In genomic region chr7:122160037-122160436, GRCm38 (mm10) we compare ENCODE assay signal across 8 mouse cellular contexts. TPM values are rescaled to one million over a fixed set of nuclear protein-coding genes. Genes with fewer than 3 reads are reported as not detected.
DNase-seq lines count a peak whose midpoint lies in the region; ATAC-seq and TF ChIP-seq lines count a peak whose summit lies in the region.

No protein-coding gene starts in this region.

- peaks cover 33% of the 10 kb centered on the region for H3K79me2 ChIP-seq in myocyte (ENCODE audit: control insufficient read depth, insufficient read depth)

- TF ChIP-seq POLR2A in bone marrow macrophage, adult 2 months (IDR thresholded peaks at IDR 0.05; ENCODE audit: borderline replicate concordance, low read depth, low read length) = no peak
- no peak for TF ChIP-seq POLR2A in myocyte (IDR thresholded peaks at IDR 0.05; ENCODE audit: insufficient read length, low read depth)

- H3ac ChIP-seq in myocyte (ENCODE audit: control insufficient read depth, insufficient read length) = peak overlapping the region; percentile 25

- peak overlapping the region; percentile 86 for H3K4me2 ChIP-seq in heart, embryonic 11.5 days
- H3K4me2 ChIP-seq in hindbrain, embryonic 16.5 days (ENCODE audit: low read length) = peak overlapping the region; percentile 98
- peak overlapping the region; percentile 82 for H3K4me2 ChIP-seq in myocyte (ENCODE audit: low read depth)

- WGBS in heart, embryonic 11.5 days (ENCODE audit: insufficient replicate concordance) = 2% methylated on average over 12 of the region's 12 CpGs
- WGBS in hindbrain, embryonic 16.5 days = under 1% methylated on average over 12 of the region's 12 CpGs

- DNase-seq in heart, adult 11 months = no peak
- no peak for DNase-seq in gastrocnemius, adult 18-20 months (ENCODE audit: low spot score)
- DNase-seq in adipocyte (ENCODE audit: low spot score) = no peak
- DNase-seq in lung, postnatal 4 days = no peak

- H3K9me3 ChIP-seq in heart, embryonic 11.5 days (replicated peaks; ENCODE audit: control insufficient read depth, low read length) = no peaks in the 10 kb centered on the region
- H3K9me3 ChIP-seq in hindbrain, embryonic 16.5 days (ENCODE audit: control insufficient read depth, low read length) = no peaks in the 10 kb centered on the region

- no peaks in the 10 kb centered on the region for H3K27me3 ChIP-seq in heart, embryonic 11.5 days (ENCODE audit: control insufficient read depth, insufficient read depth, low read length)
- no peaks in the 10 kb centered on the region for H3K27me3 ChIP-seq in hindbrain, embryonic 16.5 days (replicated peaks; ENCODE audit: control insufficient read depth, insufficient read depth, low read length)
- no peaks in the 10 kb centered on the region for H3K27me3 ChIP-seq in myocyte (ENCODE audit: control insufficient read depth, insufficient read depth, insufficient read length)

- H3K4me1 ChIP-seq in heart, embryonic 11.5 days (ENCODE audit: control insufficient read depth, insufficient read depth, low read length) = peaks cover 21% of the 10 kb centered on the region
- H3K4me1 ChIP-seq in bone marrow macrophage, adult 2 months (ENCODE audit: control insufficient read depth, insufficient read depth, low read length) = peaks cover 9% of the 10 kb centered on the region
- H3K4me1 ChIP-seq in hindbrain, embryonic 16.5 days (ENCODE audit: control insufficient read depth, insufficient read depth, low read depth, low read length) = peaks cover 17% of the 10 kb centered on the region

- no peak for ATAC-seq in heart, embryonic 11.5 days (replicated peaks; ENCODE audit: insufficient number of reproducible peaks, low FRiP score, low TSS enrichment)
- ATAC-seq in hindbrain, embryonic 16.5 days = no peak

- H3K27ac ChIP-seq in heart, embryonic 11.5 days (ENCODE audit: low read depth, low read length) = peak overlapping the region; percentile 42
- no peak overlapping the region; the same call in 1 of the 2 replicates for H3K27ac ChIP-seq in bone marrow macrophage, adult 2 months (ENCODE audit: insufficient read depth, low read depth, low read length)
- no peak overlapping the region for H3K27ac ChIP-seq in hindbrain, embryonic 16.5 days (ENCODE audit: low read depth, low read length)

- peak overlapping the region; percentile 68 for H3K4me3 ChIP-seq in heart, embryonic 11.5 days (ENCODE audit: low read depth, low read length)
- peak overlapping the region; percentile 87 for H3K4me3 ChIP-seq in bone marrow macrophage, adult 2 months (ENCODE audit: insufficient read depth, low read length)
- peak overlapping the region; percentile 53 for H3K4me3 ChIP-seq in hindbrain, embryonic 16.5 days (ENCODE audit: low read length)
- peak overlapping the region; percentile 96 for H3K4me3 ChIP-seq in myocyte

- TF ChIP-seq CTCF in bone marrow macrophage, adult 2 months (IDR thresholded peaks at IDR 0.05; ENCODE audit: low read depth, low read length) = no peak

- peaks cover 23% of the 10 kb centered on the region for H3K36me3 ChIP-seq in heart, embryonic 11.5 days (ENCODE audit: control insufficient read depth, insufficient read depth, low read length)
- no peaks in the 10 kb centered on the region for H3K36me3 ChIP-seq in hindbrain, embryonic 16.5 days (ENCODE audit: control insufficient read depth, insufficient read depth, low read length)
- peaks cover 20% of the 10 kb centered on the region for H3K36me3 ChIP-seq in myocyte (ENCODE audit: control insufficient read depth, insufficient read depth)

- peak overlapping the region; percentile 81 for H3K9ac ChIP-seq in heart, embryonic 11.5 days (ENCODE audit: low read depth, low read length)
- H3K9ac ChIP-seq in hindbrain, embryonic 16.5 days (ENCODE audit: low read depth, low read length) = peak overlapping the region; percentile 73

TF ChIP-seq in myocyte, 11 proteins besides CTCF, POLR2A, EP300 and RAD21:
- TF ChIP-seq REST (IDR thresholded peaks at IDR 0.05; ENCODE audit: insufficient read depth, insufficient read length) = no peak
- TF ChIP-seq USF1 (IDR thresholded peaks at IDR 0.05; ENCODE audit: low read depth) = no peak
- no peak for TF ChIP-seq CEBPB (IDR thresholded peaks at IDR 0.05; ENCODE audit: insufficient read depth, poor library complexity, severe bottlenecking)
- TF ChIP-seq TCF3 (IDR thresholded peaks at IDR 0.05; ENCODE audit: insufficient read length, low read depth) = no peak
- TF ChIP-seq E2F4 (IDR thresholded peaks at IDR 0.05; ENCODE audit: insufficient read depth) = no peak
- TF ChIP-seq MAX (IDR thresholded peaks at IDR 0.05; ENCODE audit: low read depth) = no peak

RNA-seq across cellular contexts. Expression of gene Plk1, which starts 0.8 kb away (rescaled TPM):
- 81.2 and 86.3 TPM in 2 replicates for polyA plus RNA-seq in heart, embryonic 11.5 days (2014; fragmentation: Nextera tagmentation; extraction: Ambion mirVana)
- polyA plus RNA-seq in bone marrow macrophage, adult 2 months (2012; ENCODE audit: insufficient read depth, insufficient read length, missing spikeins) = 28.0 and 31.9 TPM in 2 replicates
- 19.6 and 26.6 TPM in 2 replicates for polyA plus RNA-seq in hindbrain, embryonic 16.5 days (2015; fragmentation: Nextera tagmentation; extraction: Ambion mirVana)
- 57.8 TPM for polyA plus RNA-seq in myocyte (2012; fragmentation: generic; extraction: Trizol)
- under 1 TPM; 0.09 to 0.21 TPM for total RNA-seq in gastrocnemius, adult 18-20 months (2021)

RNA-seq across cellular contexts. Expression of gene Ern2, which starts 26.0 kb away (rescaled TPM):
- polyA plus RNA-seq in heart, embryonic 11.5 days (2014; fragmentation: Nextera tagmentation; extraction: Ambion mirVana) = not detected in 2 replicates
- polyA plus RNA-seq in bone marrow macrophage, adult 2 months (2012; ENCODE audit: insufficient read depth, insufficient read length, missing spikeins) = not detected in 2 replicates
- polyA plus RNA-seq in hindbrain, embryonic 16.5 days (2015; fragmentation: Nextera tagmentation; extraction: Ambion mirVana) = 1.8 and 1.9 TPM in 2 replicates
- not detected for polyA plus RNA-seq in myocyte (2012; fragmentation: generic; extraction: Trizol)
- not detected for total RNA-seq in gastrocnemius, adult 18-20 months (2021)

RNA-seq across cellular contexts. Expression of gene Dctn5, which starts 27.2 kb away (rescaled TPM):
- polyA plus RNA-seq in heart, embryonic 11.5 days (2014; fragmentation: Nextera tagmentation; extraction: Ambion mirVana) = 78.7 and 85.7 TPM in 2 replicates
- polyA plus RNA-seq in bone marrow macrophage, adult 2 months (2012; ENCODE audit: insufficient read depth, insufficient read length, missing spikeins) = 118 and 129 TPM in 2 replicates
- 165 and 167 TPM in 2 replicates for polyA plus RNA-seq in hindbrain, embryonic 16.5 days (2015; fragmentation: Nextera tagmentation; extraction: Ambion mirVana)
- polyA plus RNA-seq in myocyte (2012; fragmentation: generic; extraction: Trizol) = 53.3 TPM
- 10 to 100 TPM; 16.2 to 16.3 TPM for total RNA-seq in gastrocnemius, adult 18-20 months (2021)

RNA-seq across cellular contexts. Expression of gene Palb2, which starts 27.3 kb away (rescaled TPM):
- 12.6 and 13.9 TPM in 2 replicates for polyA plus RNA-seq in heart, embryonic 11.5 days (2014; fragmentation: Nextera tagmentation; extraction: Ambion mirVana)
- 12.2 and 12.5 TPM in 2 replicates for polyA plus RNA-seq in bone marrow macrophage, adult 2 months (2012; ENCODE audit: insufficient read depth, insufficient read length, missing spikeins)
- 3.8 and 5.3 TPM in 2 replicates for polyA plus RNA-seq in hindbrain, embryonic 16.5 days (2015; fragmentation: Nextera tagmentation; extraction: Ambion mirVana)
- 0.48 TPM for polyA plus RNA-seq in myocyte (2012; fragmentation: generic; extraction: Trizol)
- total RNA-seq in gastrocnemius, adult 18-20 months (2021) = under 1 TPM; 0.43 to 0.71 TPM

RNA-seq across cellular contexts. Expression of gene Ndufab1, which starts 58.4 kb away (rescaled TPM):
- 1,202 and 1,222 TPM in 2 replicates for polyA plus RNA-seq in heart, embryonic 11.5 days (2014; fragmentation: Nextera tagmentation; extraction: Ambion mirVana)
- polyA plus RNA-seq in bone marrow macrophage, adult 2 months (2012; ENCODE audit: insufficient read depth, insufficient read length, missing spikeins) = 96.8 and 102 TPM in 2 replicates
- 694 and 758 TPM in 2 replicates for polyA plus RNA-seq in hindbrain, embryonic 16.5 days (2015; fragmentation: Nextera tagmentation; extraction: Ambion mirVana)
- polyA plus RNA-seq in myocyte (2012; fragmentation: generic; extraction: Trizol) = 729 TPM
- total RNA-seq in gastrocnemius, adult 18-20 months (2021) = 100 to 1,000 TPM; 632 to 667 TPM
